8 mouse cellular contexts compared by ENCODE assay signal in genomic region chr7:143068882-143069591, GRCm38 (mm10). TPM values are rescaled to one million over a fixed set of nuclear protein-coding genes. Genes with fewer than 3 reads are reported as not detected.
A peak's percentile ranks its signal among the peaks of the same experiment; 100 is the strongest.
DNase-seq lines count a peak whose midpoint lies in the region; ATAC-seq and TF ChIP-seq lines count a peak whose summit lies in the region.

Gene Tssc4, plus strand, starts transcription at chr7:143069249.

- H3K9ac ChIP-seq in CH12.LX (ENCODE audit: insufficient read depth, low read depth): peak within 1 kb of the TSS; percentile 94
- peak within 1 kb of the TSS; percentile 85 for H3K9ac ChIP-seq in forebrain, embryonic 11.5 days (ENCODE audit: low read length)
- H3K9ac ChIP-seq in heart, embryonic 16.5 days (ENCODE audit: low read length): peak within 1 kb of the TSS; percentile 88
- H3K9ac ChIP-seq in liver, embryonic 15.5 days: peak within 1 kb of the TSS; percentile 76
- H3K9ac ChIP-seq in neural tube, embryonic 12.5 days: peak within 1 kb of the TSS; percentile 88

- no peaks in the 10 kb centered on the region for H3K9me3 ChIP-seq in CH12.LX (replicated peaks; ENCODE audit: low read length)
- no peaks in the 10 kb centered on the region for H3K9me3 ChIP-seq in forebrain, embryonic 11.5 days (ENCODE audit: control insufficient read depth, low read length)
- no peaks in the 10 kb centered on the region for H3K9me3 ChIP-seq in heart, embryonic 16.5 days (replicated peaks; ENCODE audit: control insufficient read depth, low read length)
- H3K9me3 ChIP-seq in liver, embryonic 15.5 days (replicated peaks): no peaks in the 10 kb centered on the region
- no peaks in the 10 kb centered on the region for H3K9me3 ChIP-seq in neural tube, embryonic 12.5 days

- peaks cover 7 to 34% of the 10 kb centered on the region in 2 experiments for H3K4me1 ChIP-seq in CH12.LX (ENCODE audit: control insufficient read depth in 1 of 2, insufficient read depth in 2 of 2)
- peaks cover 10% of the 10 kb centered on the region; the same call in 1 of the 2 replicates for H3K4me1 ChIP-seq in forebrain, embryonic 11.5 days (replicated peaks; ENCODE audit: control insufficient read depth, insufficient read depth, low read length)
- peaks cover 17% of the 10 kb centered on the region for H3K4me1 ChIP-seq in heart, embryonic 16.5 days (ENCODE audit: control insufficient read depth, insufficient read depth, low read length)
- H3K4me1 ChIP-seq in liver, embryonic 15.5 days (replicated peaks): peaks cover 29% of the 10 kb centered on the region
- H3K4me1 ChIP-seq in neural tube, embryonic 12.5 days: peaks cover 31% of the 10 kb centered on the region

- H3K4me2 ChIP-seq in CH12.LX (ENCODE audit: insufficient read depth, low read depth, poor library complexity, severe bottlenecking): peak within 1 kb of the TSS; percentile 73
- peak within 1 kb of the TSS; percentile 98 for H3K4me2 ChIP-seq in forebrain, embryonic 11.5 days (ENCODE audit: low read depth, low read length, severe bottlenecking)
- peak within 1 kb of the TSS; percentile 89 for H3K4me2 ChIP-seq in heart, embryonic 16.5 days (ENCODE audit: low read depth, low read length)
- peak within 1 kb of the TSS; percentile 89 for H3K4me2 ChIP-seq in liver, embryonic 15.5 days
- peak within 1 kb of the TSS; percentile 99 for H3K4me2 ChIP-seq in neural tube, embryonic 12.5 days (replicated peaks)

- peak within 1 kb of the TSS; percentile 74 for H3K27ac ChIP-seq in CH12.LX (ENCODE audit: insufficient read depth, low read depth)
- peak within 1 kb of the TSS; percentile 69 for H3K27ac ChIP-seq in forebrain, embryonic 11.5 days (ENCODE audit: low read depth, low read length)
- H3K27ac ChIP-seq in heart, embryonic 16.5 days (ENCODE audit: low read length): peak within 1 kb of the TSS; percentile 88
- H3K27ac ChIP-seq in liver, embryonic 15.5 days (replicated peaks): peak within 1 kb of the TSS; percentile 84
- peak within 1 kb of the TSS; percentile 93 for H3K27ac ChIP-seq in neural tube, embryonic 12.5 days

- no peak for TF ChIP-seq CTCF in CH12.LX (conservative IDR thresholded peaks at IDR 0.05 in 1 of 2, IDR thresholded peaks at IDR 0.05 in 1 of 2; ENCODE audit: low read depth in 2 of 2, low read length in 2 of 2)

- dilution Hi-C loops in CH12.LX (cut with MboI; ENCODE audit: extremely low pct_ligation_motif_present, extremely low pct_unique_long_range_greater_than_20kb, low sequenced_read_pairs): no loop called here

- H3K27me3 ChIP-seq in CH12.LX (replicated peaks): no peaks in the 10 kb centered on the region
- no peaks in the 10 kb centered on the region for H3K27me3 ChIP-seq in forebrain, embryonic 11.5 days (ENCODE audit: control insufficient read depth, insufficient read depth, low read length)
- no peaks in the 10 kb centered on the region for H3K27me3 ChIP-seq in heart, embryonic 16.5 days (ENCODE audit: control insufficient read depth, insufficient read depth, low read length)
- no peaks in the 10 kb centered on the region for H3K27me3 ChIP-seq in liver, embryonic 15.5 days
- H3K27me3 ChIP-seq in neural tube, embryonic 12.5 days (replicated peaks): no peaks in the 10 kb centered on the region

- peaks cover 14% of the 10 kb centered on the region for H3K79me2 ChIP-seq in CH12.LX (replicated peaks; ENCODE audit: control insufficient read depth, extremely low read depth, insufficient read depth, poor library complexity, severe bottlenecking)

- in situ Hi-C loops in CH12.LX (cut with MboI; ENCODE audit: low pct_ligation_motif_present, low pct_unique_long_range_greater_than_20kb, low sequenced_read_pairs): loop anchor here (5.0 kb wide), 1 partner anchor 62 kb away; the partner anchor contains the start of gene Tspan32

- TF ChIP-seq POLR2A in CH12.LX (IDR thresholded peaks at IDR 0.05; ENCODE audit: low read depth, low read length): peak; percentile 69

- H3K4me3 ChIP-seq in CH12.LX (replicated peaks in 1 of 3; ENCODE audit: low read depth in 2 of 3, low read length in 2 of 3, poor library complexity in 1 of 3): peak within 1 kb of the TSS; percentile 61 to 100 (median 93)
- H3K4me3 ChIP-seq in forebrain, embryonic 11.5 days (ENCODE audit: low read depth, low read length): peak within 1 kb of the TSS; percentile 79
- peak within 1 kb of the TSS; percentile 78 for H3K4me3 ChIP-seq in heart, embryonic 16.5 days (ENCODE audit: low read length)
- H3K4me3 ChIP-seq in liver, embryonic 15.5 days (replicated peaks): peak within 1 kb of the TSS; percentile 76
- peak within 1 kb of the TSS; percentile 84 for H3K4me3 ChIP-seq in neural tube, embryonic 12.5 days

- no peak for TF ChIP-seq EP300 in CH12.LX (IDR thresholded peaks at IDR 0.05; ENCODE audit: low read length)

- WGBS in forebrain, embryonic 11.5 days: under 1% methylated on average over 51 of the region's 51 CpGs
- under 1% methylated on average over 51 of the region's 51 CpGs for WGBS in heart, embryonic 16.5 days
- under 1% methylated on average over 51 of the region's 51 CpGs for WGBS in liver, embryonic 15.5 days (ENCODE audit: insufficient replicate concordance)
- WGBS in neural tube, embryonic 12.5 days: under 1% methylated on average over 51 of the region's 51 CpGs

- peak; percentile 99 for DNase-seq in CH12.LX (ENCODE audit: extremely low read depth)
- DNase-seq in c-Kit-positive CD71-positive TER-119-negative erythroid progenitor cells, embryonic 14.5 days (ENCODE audit: low read depth): peak; percentile 99
- DNase-seq in forebrain, embryonic 11.5 days (ENCODE audit: low spot score): peak; percentile 98
- peak; percentile 97 to 99 for DNase-seq in kidney, postnatal 36 days
- peak; percentile 100 for DNase-seq in telencephalon, adult 2 months (ENCODE audit: low read depth, low spot score)

- no peak for TF ChIP-seq RAD21 in CH12.LX (IDR thresholded peaks at IDR 0.05; ENCODE audit: low read depth, low read length)

- ATAC-seq in forebrain, embryonic 11.5 days (replicated peaks; ENCODE audit: low FRiP score): peak; percentile 96
- peak; percentile 95 for ATAC-seq in heart, embryonic 16.5 days (replicated peaks; ENCODE audit: extremely low read depth, insufficient read depth, low FRiP score)
- ATAC-seq in liver, embryonic 15.5 days (ENCODE audit: insufficient read depth): peak; percentile 96
- ATAC-seq in neural tube, embryonic 12.5 days (ENCODE audit: low FRiP score, low read depth): peak; percentile 97

- H3K36me3 ChIP-seq in CH12.LX (replicated peaks in 1 of 2; ENCODE audit: control insufficient read depth in 1 of 2, insufficient read depth in 1 of 2, low read length in 1 of 2): peaks cover 40 to 81% of the 10 kb centered on the region in 2 experiments
- no peaks in the 10 kb centered on the region; the same call in 1 of the 2 replicates for H3K36me3 ChIP-seq in forebrain, embryonic 11.5 days (ENCODE audit: control insufficient read depth, insufficient read depth, low read length)
- H3K36me3 ChIP-seq in heart, embryonic 16.5 days (ENCODE audit: control insufficient read depth, insufficient read depth): peaks cover 38% of the 10 kb centered on the region
- H3K36me3 ChIP-seq in liver, embryonic 15.5 days (replicated peaks): peaks cover 54% of the 10 kb centered on the region
- H3K36me3 ChIP-seq in neural tube, embryonic 12.5 days: peaks cover 31% of the 10 kb centered on the region

TF ChIP-seq in CH12.LX, 34 proteins besides CTCF, POLR2A, EP300 and RAD21 (continues in another document):
- TF ChIP-seq GABPA (IDR thresholded peaks at IDR 0.05; ENCODE audit: insufficient replicate concordance, low read depth, low read length) (peak; percentile 70; the same call in 1 of the 2 replicates), IRF4 (IDR thresholded peaks at IDR 0.05; ENCODE audit: low read depth, low read length) (peak; percentile 73), E2F4 (IDR thresholded peaks at IDR 0.05; ENCODE audit: insufficient replicate concordance, low read depth, low read length) (peak; percentile 96; the same call in 1 of the 2 replicates), MAFK (IDR thresholded peaks at IDR 0.05; ENCODE audit: insufficient replicate concordance, low read length) (no peak), ZKSCAN1 (IDR thresholded peaks at IDR 0.05; ENCODE audit: borderline replicate concordance, low read depth, low read length) (no peak), MXI1 (IDR thresholded peaks at IDR 0.05; ENCODE audit: low read depth, low read length) (0 out of 2 replicates have a peak, but pooled peaks have one; percentile 68), PAX5 (IDR thresholded peaks at IDR 0.05; ENCODE audit: low read length) (no peak), SIN3A (IDR thresholded peaks at IDR 0.05; ENCODE audit: low read length) (peak; percentile 89), ELF1 (IDR thresholded peaks at IDR 0.05; ENCODE audit: low read depth, low read length) (peak; percentile 94), CHD1 (IDR thresholded peaks at IDR 0.05; ENCODE audit: low read depth, low read length) (no peak), USF1 (IDR thresholded peaks at IDR 0.05; ENCODE audit: low read depth, low read length) (0 out of 2 replicates have a peak, but pooled peaks have one; percentile 27), TCF12 (IDR thresholded peaks at IDR 0.05; ENCODE audit: low read depth, low read length) (peak; percentile 43), MAZ (IDR thresholded peaks at IDR 0.05; ENCODE audit: low read depth, low read length) (no peak), JUND (conservative IDR thresholded peaks at IDR 0.05; ENCODE audit: low read depth, low read length) (no peak), TBP (conservative IDR thresholded peaks at IDR 0.05; ENCODE audit: low read depth, low read length) (0 out of 2 replicates have a peak, but pooled peaks have one; percentile 37), ETS1 (conservative IDR thresholded peaks at IDR 0.05; ENCODE audit: low read depth, low read length) (peak; percentile 18; the same call in 1 of the 2 replicates), KAT2A (IDR thresholded peaks at IDR 0.05; ENCODE audit: insufficient replicate concordance, low read length) (peak; percentile 99), ZC3H11A (IDR thresholded peaks at IDR 0.05; ENCODE audit: low read depth, low read length) (no peak), NELFE (IDR thresholded peaks at IDR 0.05; ENCODE audit: low read depth, low read length) (peak; percentile 76), CHD2 (IDR thresholded peaks at IDR 0.05; ENCODE audit: low read length) (peak; percentile 94), ZMIZ1 (IDR thresholded peaks at IDR 0.05; ENCODE audit: low read depth, low read length) (peak; percentile 80), ZNF384 (IDR thresholded peaks at IDR 0.05; ENCODE audit: low read depth, low read length) (no peak)

RNA-seq across cellular contexts. Expression of gene Tssc4, which starts in this region (rescaled TPM):
- total RNA-seq in CH12.LX (2012; rRNA removed) (49.8 and 58.7 TPM in 2 replicates), CH12.LX (2014; rRNA removed) (47.3 and 55.1 TPM in 2 replicates)
- 44.1 and 49.6 TPM in 2 replicates for polyA plus RNA-seq in CH12.LX (2012; ENCODE audit: insufficient read length, low read depth)
- polyA plus RNA-seq in forebrain, embryonic 11.5 days (2014; fragmentation: Nextera tagmentation; extraction: Ambion mirVana): 73.3 and 82.6 TPM in 2 replicates
- polyA plus RNA-seq in heart, embryonic 16.5 days (2015; fragmentation: Nextera tagmentation; extraction: Ambion mirVana): 59.2 and 61.5 TPM in 2 replicates
- polyA plus RNA-seq in liver, embryonic 15.5 days (2015; fragmentation: Nextera tagmentation; extraction: Ambion mirVana): 38.5 and 44.2 TPM in 2 replicates
- 91.7 and 96.3 TPM in 2 replicates for polyA plus RNA-seq in neural tube, embryonic 12.5 days (2016; fragmentation: Nextera tagmentation; extraction: Ambion mirVana)

Comparison
In these comparisons a context has a peak if more than half of its experiments do, and no peak if none do; other contexts are left out.
1. Peak in every context shown above with its lines: DNase-seq, ATAC-seq, H3K4me3 ChIP-seq and H3K27ac ChIP-seq.